Mouse (Mus musculus): ENCODE measurements around the gene Gm10322. TPM values are rescaled to one million over a fixed set of nuclear protein-coding genes. Genes with fewer than 3 reads are reported as not detected.

Gm10322 gene
- polyA plus RNA-seq, 1 experiment from 2014 or later, result not detected

- ATAC-seq (ENCODE audit: low FRiP score) (no peak), DNase-seq (ENCODE audit: low spot score) (no peak)
Observed at GRCm38 (mm10) chr10:59615411-59615810, 452 bp upstream of the Gm10322 start.

GRCm38 (mm10) chr10:59616522-59616921 is 659 bp downstream of the Gm10322 start, which contains the start of gene Mcu:
Gene Mcu (minus strand): TSS chr10:59616692.
- no peaks in the 10 kb centered on the region for H3K27me3 ChIP-seq (ENCODE audit: control insufficient read depth, insufficient read depth, low read length)
- under 1% methylated on average over 36 of the region's 36 CpGs for WGBS
- peak; percentile 100 for ATAC-seq (ENCODE audit: low FRiP score)
- peak within 1 kb of the TSS; percentile 92 for H3K27ac ChIP-seq
- H3K4me1 ChIP-seq (replicated peaks; ENCODE audit: control insufficient read depth, insufficient read depth, low read length), result peaks cover 19% of the 10 kb centered on the region
- peak within 1 kb of the TSS; percentile 90 for H3K9ac ChIP-seq
- peak; percentile 97 for DNase-seq (ENCODE audit: low spot score)
- H3K4me2 ChIP-seq (replicated peaks), result peak within 1 kb of the TSS; percentile 73
- H3K9me3 ChIP-seq (ENCODE audit: control insufficient read depth, low read length), result no peaks in the 10 kb centered on the region
- H3K4me3 ChIP-seq (replicated peaks; ENCODE audit: low read length), result peak within 1 kb of the TSS; percentile 96
- no peaks in the 10 kb centered on the region for H3K36me3 ChIP-seq (replicated peaks; ENCODE audit: control insufficient read depth, insufficient read depth)

More at GRCm38 (mm10) chr10:59615411-59615810, 452 bp upstream of the Gm10322 start:
- Histone ChIP-seq H3K9me3 (ENCODE audit: control insufficient read depth, low read length) (no peaks in the 10 kb centered on the region), H3K4me2 (replicated peaks) (peak overlapping the region; percentile 73), H3K27ac (0 out of 2 replicates have a peak overlapping the region, but pooled peaks have one; percentile 92), H3K4me1 (replicated peaks; ENCODE audit: control insufficient read depth, insufficient read depth, low read length) (peaks cover 19% of the 10 kb centered on the region), H3K4me3 (replicated peaks; ENCODE audit: low read length) (peak overlapping the region; percentile 96), H3K27me3 (ENCODE audit: control insufficient read depth, insufficient read depth, low read length) (no peaks in the 10 kb centered on the region), H3K9ac (peak overlapping the region; percentile 90), H3K36me3 (replicated peaks; ENCODE audit: control insufficient read depth, insufficient read depth) (no peaks in the 10 kb centered on the region)
- WGBS, result 36% methylated on average over 5 of the region's 5 CpGs

GRCm38 (mm10) chr10:59617776-59618175 is 1.9 kb downstream of the Gm10322 start:
- Histone ChIP-seq H3K4me1 (replicated peaks; ENCODE audit: control insufficient read depth, insufficient read depth, low read length) (peaks cover 19% of the 10 kb centered on the region), H3K27me3 (ENCODE audit: control insufficient read depth, insufficient read depth, low read length) (no peaks in the 10 kb centered on the region), H3K9me3 (ENCODE audit: control insufficient read depth, low read length) (no peaks in the 10 kb centered on the region), H3K36me3 (replicated peaks; ENCODE audit: control insufficient read depth, insufficient read depth) (no peaks in the 10 kb centered on the region), H3K27ac (no peak overlapping the region), H3K4me3 (replicated peaks; ENCODE audit: low read length) (no peak overlapping the region), H3K4me2 (replicated peaks) (no peak overlapping the region), H3K9ac (no peak overlapping the region)
- ATAC-seq (ENCODE audit: low FRiP score), result no peak
- WGBS, result 94% methylated on average over 7 of the region's 7 CpGs
- no peak for DNase-seq (ENCODE audit: low spot score)

- no peak overlapping the region for H3K9ac ChIP-seq
- WGBS, result 76% methylated on average over 10 of the region's 10 CpGs
- H3K27ac ChIP-seq, result no peak overlapping the region
- no peak for DNase-seq (ENCODE audit: low spot score)
- H3K4me2 ChIP-seq (replicated peaks), result no peak overlapping the region
- no peaks in the 10 kb centered on the region for H3K9me3 ChIP-seq (ENCODE audit: control insufficient read depth, low read length)
- no peak for ATAC-seq (ENCODE audit: low FRiP score)
- H3K27me3 ChIP-seq (ENCODE audit: control insufficient read depth, insufficient read depth, low read length), result no peaks in the 10 kb centered on the region
- no peak overlapping the region for H3K4me3 ChIP-seq (replicated peaks; ENCODE audit: low read length)
- H3K36me3 ChIP-seq (replicated peaks; ENCODE audit: control insufficient read depth, insufficient read depth), result no peaks in the 10 kb centered on the region
- no peaks in the 10 kb centered on the region for H3K4me1 ChIP-seq (replicated peaks; ENCODE audit: control insufficient read depth, insufficient read depth, low read length)
Observed at GRCm38 (mm10) chr10:59621355-59621754, 5.5 kb downstream of the Gm10322 start.

GRCm38 (mm10) chr10:59623496-59623895 is 7.6 kb downstream of the Gm10322 start:
- WGBS, result 74% methylated on average over 5 of the region's 5 CpGs
- no peaks in the 10 kb centered on the region for H3K36me3 ChIP-seq (replicated peaks; ENCODE audit: control insufficient read depth, insufficient read depth)
- DNase-seq (ENCODE audit: low spot score) (no peak), ATAC-seq (ENCODE audit: low FRiP score) (no peak)
- no peaks in the 10 kb centered on the region for H3K27me3 ChIP-seq (ENCODE audit: control insufficient read depth, insufficient read depth, low read length)
- no peak overlapping the region for H3K27ac ChIP-seq
- H3K9me3 ChIP-seq (ENCODE audit: control insufficient read depth, low read length), result no peaks in the 10 kb centered on the region
- no peaks in the 10 kb centered on the region for H3K4me1 ChIP-seq (replicated peaks; ENCODE audit: control insufficient read depth, insufficient read depth, low read length)
- H3K9ac ChIP-seq, result no peak overlapping the region
- H3K4me2 ChIP-seq (replicated peaks), result no peak overlapping the region
- H3K4me3 ChIP-seq (replicated peaks; ENCODE audit: low read length), result no peak overlapping the region

- Histone ChIP-seq H3K27me3 (ENCODE audit: control insufficient read depth, insufficient read depth, low read length) (no peaks in the 10 kb centered on the region), H3K4me2 (replicated peaks) (no peak overlapping the region), H3K4me1 (replicated peaks; ENCODE audit: control insufficient read depth, insufficient read depth, low read length) (no peaks in the 10 kb centered on the region), H3K36me3 (replicated peaks; ENCODE audit: control insufficient read depth, insufficient read depth) (no peaks in the 10 kb centered on the region), H3K9me3 (ENCODE audit: control insufficient read depth, low read length) (no peaks in the 10 kb centered on the region), H3K9ac (no peak overlapping the region), H3K27ac (no peak overlapping the region; the same call in 1 of the 2 replicates), H3K4me3 (replicated peaks; ENCODE audit: low read length) (no peak overlapping the region)
- DNase-seq (ENCODE audit: low spot score) (no peak), ATAC-seq (ENCODE audit: low FRiP score) (no peak; the same call in 1 of the 2 replicates)
- 70% methylated on average over 17 of the region's 17 CpGs for WGBS
Observed at GRCm38 (mm10) chr10:59628641-59629505, 13.0 kb downstream of the Gm10322 start.

GRCm38 (mm10) chr10:59629506-59629782 is 13.6 kb downstream of the Gm10322 start:
- no peak for ATAC-seq (ENCODE audit: low FRiP score)

GRCm38 (mm10) chr10:59636048-59636447 is 20.2 kb downstream of the Gm10322 start:
- Histone ChIP-seq H3K9me3 (ENCODE audit: control insufficient read depth, low read length) (no peaks in the 10 kb centered on the region), H3K27me3 (ENCODE audit: control insufficient read depth, insufficient read depth, low read length) (no peaks in the 10 kb centered on the region), H3K4me1 (replicated peaks; ENCODE audit: control insufficient read depth, insufficient read depth, low read length) (no peaks in the 10 kb centered on the region), H3K4me2 (replicated peaks) (no peak overlapping the region), H3K27ac (no peak overlapping the region), H3K9ac (no peak overlapping the region), H3K36me3 (replicated peaks; ENCODE audit: control insufficient read depth, insufficient read depth) (no peaks in the 10 kb centered on the region), H3K4me3 (replicated peaks; ENCODE audit: low read length) (no peak overlapping the region)
- WGBS, result 72% methylated on average over 2 of the region's 2 CpGs
- DNase-seq (ENCODE audit: low spot score), result no peak
- no peak for ATAC-seq (ENCODE audit: low FRiP score)

More at GRCm38 (mm10) chr10:59629506-59629782, 13.6 kb downstream of the Gm10322 start:
- Histone ChIP-seq H3K4me3 (replicated peaks; ENCODE audit: low read length) (no peak overlapping the region), H3K4me2 (replicated peaks) (no peak overlapping the region), H3K4me1 (replicated peaks; ENCODE audit: control insufficient read depth, insufficient read depth, low read length) (no peaks in the 10 kb centered on the region), H3K27ac (no peak overlapping the region; the same call in 1 of the 2 replicates), H3K27me3 (ENCODE audit: control insufficient read depth, insufficient read depth, low read length) (no peaks in the 10 kb centered on the region), H3K9me3 (ENCODE audit: control insufficient read depth, low read length) (no peaks in the 10 kb centered on the region), H3K9ac (no peak overlapping the region), H3K36me3 (replicated peaks; ENCODE audit: control insufficient read depth, insufficient read depth) (no peaks in the 10 kb centered on the region)
- WGBS, result 79% methylated on average over 4 of the region's 4 CpGs
- DNase-seq (ENCODE audit: low spot score), result no peak

GRCm38 (mm10) chr10:59636751-59637533 is 21.1 kb downstream of the Gm10322 start:
- Histone ChIP-seq H3K9ac (no peak overlapping the region), H3K4me3 (replicated peaks; ENCODE audit: low read length) (no peak overlapping the region), H3K27ac (no peak overlapping the region), H3K9me3 (ENCODE audit: control insufficient read depth, low read length) (no peaks in the 10 kb centered on the region), H3K27me3 (ENCODE audit: control insufficient read depth, insufficient read depth, low read length) (no peaks in the 10 kb centered on the region), H3K4me2 (replicated peaks) (no peak overlapping the region), H3K36me3 (replicated peaks; ENCODE audit: control insufficient read depth, insufficient read depth) (no peaks in the 10 kb centered on the region), H3K4me1 (replicated peaks; ENCODE audit: control insufficient read depth, insufficient read depth, low read length) (no peaks in the 10 kb centered on the region)
- ATAC-seq (ENCODE audit: low FRiP score), result no peak
- no peak for DNase-seq (ENCODE audit: low spot score)
- 83% methylated on average over 16 of the region's 16 CpGs for WGBS
